Mouse (Mus musculus) cerebellum, adult 2 months (tissue): ENCODE data around the gene F12. TPM values are rescaled to one million over a fixed set of nuclear protein-coding genes. Genes with fewer than 3 reads are reported as not detected.

Source experiments
- DNase-seq, 2 experiments: peaks; one replicate each; pipeline ENCODE4 v3.0.0; 2021
- H3K27ac ChIP-seq: fragments of 200-500 bp; 2 replicates; pipeline ENCODE4 v1.5.1; 2012; ENCODE audit warnings: low read length, control low read depth, inconsistent platforms; ENCODE audit not compliant: insufficient read depth
- H3K27me3 ChIP-seq: fragments of 200-500 bp; 2 replicates; pipeline ENCODE4 v1.6.1; 2012; ENCODE audit warnings: inconsistent platforms, mild to moderate bottlenecking, low read length, moderate library complexity; ENCODE audit not compliant: control insufficient read depth, insufficient read depth
- H3K4me1 ChIP-seq: fragments of 200-500 bp; 2 replicates; pipeline ENCODE4 v1.6.1; 2011; ENCODE audit warnings: low read length; ENCODE audit not compliant: control insufficient read depth, insufficient read depth
- H3K4me3 ChIP-seq: fragments of 200-500 bp; replicated peaks from 2 replicates; pipeline ENCODE3; 2011; ENCODE audit warnings: mild to moderate bottlenecking, low read depth, low read length, control low read depth; ENCODE audit not compliant: insufficient read depth
- CTCF ChIP-seq: fragments of 200-500 bp; IDR thresholded peaks from 2 replicates; pipeline ENCODE4 v1.5.1; 2011; ENCODE audit warnings: low read depth, mild to moderate bottlenecking, control low read depth, low read length, moderate library complexity, borderline replicate concordance; ENCODE audit not compliant: insufficient read depth
- POLR2A ChIP-seq: fragments of 200-500 bp; IDR thresholded peaks from 2 replicates; pipeline ENCODE4 v1.6.1; 2011; ENCODE audit warnings: low read length, control low read depth, borderline replicate concordance; ENCODE audit not compliant: insufficient read depth
- WGBS: fragments of 180-500 bp; shearing (Covaris S2); methylation state at CpG from one replicate; pipeline ENCODE4 v1.1.7; 2018; 5-methylcytosine and 5-hydroxymethylcytosine counted together
- polyA plus RNA-seq: library from polyadenylated mRNA; depleted of rRNA; stranded (reverse); fragments of >200 nt; gene quantifications from 2 replicates; pipeline ENCODE4 v1.2.3, GENCODE M21; 2012

Gene F12
- polyA plus RNA-seq, 1 experiment: 0.11 TPM

GRCm38 (mm10) chr13:55462965-55463364 lies 36.4 kb upstream of the F12 start:
- 90% methylated on average over 2 of the region's 2 CpGs for WGBS
- H3K4me1 ChIP-seq: no peaks in the 10 kb centered on the region
- DNase-seq: no peak
- TF ChIP-seq POLR2A: no peak
- no peak for TF ChIP-seq CTCF
- H3K27me3 ChIP-seq: no peaks in the 10 kb centered on the region
- H3K4me3 ChIP-seq: no peak overlapping the region
- no peak overlapping the region for H3K27ac ChIP-seq

- TF ChIP-seq CTCF (no peak), POLR2A (no peak)
- no peaks in the 10 kb centered on the region for H3K27me3 ChIP-seq
- H3K4me1 ChIP-seq: peaks cover 12% of the 10 kb centered on the region
- no peak overlapping the region for H3K4me3 ChIP-seq
- DNase-seq: no peak
- no peak overlapping the region for H3K27ac ChIP-seq
- WGBS: 88% methylated on average over 16 of the region's 16 CpGs
Observed at GRCm38 (mm10) chr13:55451785-55452549, 25.4 kb upstream of the F12 start.

GRCm38 (mm10) chr13:55451296-55451695 lies 24.7 kb upstream of the F12 start:
- Histone ChIP-seq H3K27ac (no peak overlapping the region), H3K4me3 (no peak overlapping the region), H3K4me1 (peaks cover 12% of the 10 kb centered on the region), H3K27me3 (no peaks in the 10 kb centered on the region)
- no peak for DNase-seq
- WGBS: 88% methylated on average over 10 of the region's 10 CpGs
- TF ChIP-seq POLR2A: no peak

- TF ChIP-seq CTCF (no peak), POLR2A (no peak)
- peak; percentile 59 to 67 for DNase-seq
- no peak overlapping the region for H3K4me3 ChIP-seq
- no peak overlapping the region for H3K27ac ChIP-seq
- WGBS: 27% methylated on average over 11 of the region's 11 CpGs
- H3K4me1 ChIP-seq: peaks cover 12% of the 10 kb centered on the region
- H3K27me3 ChIP-seq: no peaks in the 10 kb centered on the region
Observed at GRCm38 (mm10) chr13:55450511-55450980, 24.0 kb upstream of the F12 start.

- Histone ChIP-seq H3K27me3 (no peaks in the 10 kb centered on the region), H3K4me3 (no peak overlapping the region), H3K4me1 (peaks cover 12% of the 10 kb centered on the region), H3K27ac (no peak overlapping the region)
- no peak for DNase-seq
- 86% methylated on average over 17 of the region's 17 CpGs for WGBS
- TF ChIP-seq CTCF (no peak), POLR2A (no peak)
Observed at GRCm38 (mm10) chr13:55449679-55450441, 23.3 kb upstream of the F12 start.

GRCm38 (mm10) chr13:55449205-55449604 lies 22.6 kb upstream of the F12 start:
- 95% methylated on average over 9 of the region's 9 CpGs for WGBS
- no peak overlapping the region for H3K4me3 ChIP-seq
- no peak overlapping the region for H3K27ac ChIP-seq
- H3K27me3 ChIP-seq: no peaks in the 10 kb centered on the region
- H3K4me1 ChIP-seq: peaks cover 12% of the 10 kb centered on the region
- no peak for TF ChIP-seq POLR2A
- TF ChIP-seq CTCF: no peak
- DNase-seq: no peak

GRCm38 (mm10) chr13:55448131-55448530 lies 21.5 kb upstream of the F12 start:
- Histone ChIP-seq H3K27ac (no peak overlapping the region), H3K4me3 (no peak overlapping the region), H3K4me1 (peaks cover 12% of the 10 kb centered on the region), H3K27me3 (no peaks in the 10 kb centered on the region)
- WGBS: 93% methylated on average over 5 of the region's 5 CpGs
- TF ChIP-seq CTCF: no peak
- no peak for TF ChIP-seq POLR2A
- DNase-seq: no peak

- H3K4me1 ChIP-seq: peaks cover 12% of the 10 kb centered on the region
Observed at GRCm38 (mm10) chr13:55447543-55447943, 20.9 kb upstream of the F12 start.

More at GRCm38 (mm10) chr13:55447543-55447943, 20.9 kb upstream of the F12 start:
- 56% methylated on average over 3 of the region's 3 CpGs for WGBS
- H3K27ac ChIP-seq: no peak overlapping the region
- H3K4me3 ChIP-seq: no peak overlapping the region
- no peak for DNase-seq
- TF ChIP-seq POLR2A: no peak
- TF ChIP-seq CTCF: no peak
- no peaks in the 10 kb centered on the region for H3K27me3 ChIP-seq
